Mouse (Mus musculus) cerebellum, adult 2 months (tissue): ENCODE measurements around the gene Ikzf1.

Experiments
- CTCF ChIP-seq: fragments of 200-500 bp; IDR thresholded peaks from 2 replicates; pipeline ENCODE4 v1.5.1; 2011; ENCODE audit warnings: low read depth, mild to moderate bottlenecking, control low read depth, low read length, moderate library complexity, borderline replicate concordance; ENCODE audit not compliant: insufficient read depth
- POLR2A ChIP-seq: fragments of 200-500 bp; IDR thresholded peaks from 2 replicates; pipeline ENCODE4 v1.6.1; 2011; ENCODE audit warnings: low read length, control low read depth, borderline replicate concordance; ENCODE audit not compliant: insufficient read depth

DNA sequence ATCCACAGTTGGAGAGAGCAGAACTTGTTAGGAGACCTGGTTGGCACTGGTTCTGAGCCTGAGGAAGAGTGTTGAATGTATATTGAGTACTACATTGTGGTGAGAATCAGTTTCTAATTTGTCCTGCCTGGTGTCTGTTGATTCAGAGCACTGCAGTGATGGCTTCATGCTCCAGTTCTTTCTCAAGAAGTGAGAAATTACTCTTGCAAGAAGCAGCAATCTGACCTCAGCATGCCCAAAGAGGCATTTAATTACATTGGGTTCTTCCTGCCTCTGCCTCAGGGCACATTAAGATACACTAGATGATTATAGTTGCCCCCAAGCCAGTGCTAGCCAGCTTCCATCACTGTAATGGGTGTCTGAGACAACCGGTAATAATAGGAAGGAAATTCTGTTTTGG lies 74.1 kb downstream of the Ikzf1 start:
- no peak for TF ChIP-seq CTCF
- no peak for TF ChIP-seq POLR2A
